Mouse (Mus musculus): ENCODE data around the gene Olfr814.
"Not testable (repeated sequence)": the region's sequence is repeated elsewhere in the genome, so short reads cannot be mapped to it uniquely, and the experiment has no call there.

Olfr814 gene

GRCm38 (mm10) chr10:129879751-129880150 is at the start of gene Olfr814:
Olfr814 (minus strand) TSS chr10:129879851.
- not testable (repeated sequence) for DNase-seq

GRCm38 (mm10) chr10:129915497-129915896 is 35.8 kb upstream of the Olfr814 start, which contains the start of gene Olfr816:
Olfr816 (minus strand) TSS chr10:129915597.
- DNase-seq, result no peak

GRCm38 (mm10) chr10:129905767-129906166 is 26.1 kb upstream of the Olfr814 start, which contains the start of gene Olfr815:
Olfr815 (minus strand) TSS chr10:129905867.
- DNase-seq, result not testable (repeated sequence)

GRCm38 (mm10) chr10:129885934-129886333 is 6.3 kb upstream of the Olfr814 start:
- DNase-seq, result peak; percentile 73

- DNase-seq, result peak; percentile 77
Observed at GRCm38 (mm10) chr10:129885496-129885895, 5.8 kb upstream of the Olfr814 start.

GRCm38 (mm10) chr10:129855067-129855466 is 24.6 kb downstream of the Olfr814 start, which contains the start of gene Olfr813:
Olfr813 (plus strand) TSS chr10:129855367.
- no peak for DNase-seq

- DNase-seq, result no peak
Observed at GRCm38 (mm10) chr10:129847343-129847742, 32.3 kb downstream of the Olfr814 start.

GRCm38 (mm10) chr10:129845994-129846393 is 33.7 kb downstream of the Olfr814 start, which contains the start of gene Olfr812:
Olfr812 (minus strand) TSS chr10:129846094.
- DNase-seq, result no peak

Data from heart, adult 11 months (tissue).